Mouse (Mus musculus): ENCODE results near the gene Gm43191. TPM values are rescaled to one million over a fixed set of nuclear protein-coding genes. Genes with fewer than 3 reads are reported as not detected.

Gm43191 gene
- total RNA-seq, 2 experiments from 2014 or later = not detected

- no peak for DNase-seq
Observed at GRCm38 (mm10) chr3:116622641-116623040, 58.4 kb downstream of the Gm43191 start.

GRCm38 (mm10) chr3:116620636-116621370, 60.3 kb downstream of the Gm43191 start:
- peak in 1 of 2 experiments; percentile 11 for DNase-seq

GRCm38 (mm10) chr3:116618855-116619254, 62.2 kb downstream of the Gm43191 start:
- no peak for DNase-seq

GRCm38 (mm10) chr3:116615318-116616068, 65.6 kb downstream of the Gm43191 start:
- DNase-seq = no peak

- no peak for DNase-seq
Observed at GRCm38 (mm10) chr3:116614295-116614892, 66.7 kb downstream of the Gm43191 start, which contains the start of gene Trmt13. Gene Trmt13 (minus strand): TSS chr3:116614587.

GRCm38 (mm10) chr3:116604570-116604969, 76.5 kb downstream of the Gm43191 start:
- no peak for DNase-seq

GRCm38 (mm10) chr3:116601781-116602180, 79.3 kb downstream of the Gm43191 start:
- no peak for DNase-seq

- DNase-seq = no peak
Observed at GRCm38 (mm10) chr3:116601005-116601404, 80.1 kb downstream of the Gm43191 start.

GRCm38 (mm10) chr3:116599705-116600104, 81.4 kb downstream of the Gm43191 start:
- no peak for DNase-seq

GRCm38 (mm10) chr3:116595603-116595991, 85.5 kb downstream of the Gm43191 start:
- DNase-seq = no peak

- peak; percentile 99 to 100 for DNase-seq
Observed at GRCm38 (mm10) chr3:116594728-116595602, 86.1 kb downstream of the Gm43191 start, which contains the start of gene Sass6. Gene Sass6 (plus strand): TSS chr3:116594982.

GRCm38 (mm10) chr3:116594076-116594727, 86.9 kb downstream of the Gm43191 start:
- no peak for DNase-seq

Other genes with a start within 250 kb of the Gm43191 start
- gene Rtca, start 173.1 kb downstream of the Gm43191 start, total RNA-seq (2021) = 10 to 100 TPM; 32.3 to 34.4 TPM
- 10 to 100 TPM; 59.1 to 87.6 TPM for gene Dbt, start 168.2 kb downstream of the Gm43191 start, total RNA-seq (2021)
- gene Lrrc39, start 118.3 kb downstream of the Gm43191 start, total RNA-seq (2021) = 1 to 10 TPM; 1.6 to 2.9 TPM
- gene Sass6, start 86.3 kb downstream of the Gm43191 start, total RNA-seq (2021) = 1 to 10 TPM; 2.6 to 3.3 TPM
- 10 to 100 TPM; 11.3 to 14.7 TPM for gene Trmt13, start 66.7 kb downstream of the Gm43191 start, total RNA-seq (2021)
- 10 to 100 TPM; 61.3 to 61.7 TPM for gene Mfsd14a, start 18.6 kb downstream of the Gm43191 start, total RNA-seq (2021)
- gene Slc35a3, start 31.6 kb upstream of the Gm43191 start, total RNA-seq (2021) = 10 to 100 TPM; 23.1 to 33.5 TPM
- gene Agl, start 126.9 kb upstream of the Gm43191 start, total RNA-seq (2021) = 10 to 100 TPM; 55.7 to 56.5 TPM
- 10 to 100 TPM in 1 of 2 experiments, 1 to 10 TPM in 1; 6.5 to 25.7 TPM for gene Frrs1, start 178.2 kb upstream of the Gm43191 start, total RNA-seq (2021)

Measured in adrenal gland, postnatal 36 days (tissue).